Mouse (Mus musculus) splenic B cell, adult 2 months (primary cell): ENCODE data around the gene Prox2.

Experiments
- DNase-seq: peaks from one replicate; pipeline ENCODE4 v3.0.0-alpha.2; 2011; ENCODE audit warnings: low read depth, low spot score
- H3K27me3 ChIP-seq: 2 replicates; pipeline ENCODE4 v1.6.1; 2012; ENCODE audit warnings: mild to moderate bottlenecking, low read length, moderate library complexity, mixed read lengths; ENCODE audit not compliant: control insufficient read depth, poor library complexity, insufficient read depth, severe bottlenecking
- H3K36me3 ChIP-seq: 2 replicates; pipeline ENCODE4 v1.6.1; 2012; ENCODE audit warnings: mild to moderate bottlenecking, low read length, moderate library complexity, mixed read lengths; ENCODE audit not compliant: control insufficient read depth, poor library complexity, insufficient read depth, severe bottlenecking

The Prox2 gene

GRCm38 (mm10) chr12:85113337-85113736 lies 2.8 kb upstream of the Prox2 start:
- Histone ChIP-seq H3K36me3 (peaks cover 3% of the 10 kb centered on the region; the same call in 1 of the 2 replicates), H3K27me3 (no peaks in the 10 kb centered on the region)
- DNase-seq = no peak

GRCm38 (mm10) chr12:85112550-85113251 lies 2.1 kb upstream of the Prox2 start:
- H3K27me3 ChIP-seq = no peaks in the 10 kb centered on the region
- no peak for DNase-seq
- peaks cover 2% of the 10 kb centered on the region; the same call in 1 of the 2 replicates for H3K36me3 ChIP-seq

GRCm38 (mm10) chr12:85110011-85110697 lies 405 bp downstream of the Prox2 start:
- no peak for DNase-seq
- no peaks in the 10 kb centered on the region for H3K36me3 ChIP-seq
- H3K27me3 ChIP-seq = no peaks in the 10 kb centered on the region

DNA sequence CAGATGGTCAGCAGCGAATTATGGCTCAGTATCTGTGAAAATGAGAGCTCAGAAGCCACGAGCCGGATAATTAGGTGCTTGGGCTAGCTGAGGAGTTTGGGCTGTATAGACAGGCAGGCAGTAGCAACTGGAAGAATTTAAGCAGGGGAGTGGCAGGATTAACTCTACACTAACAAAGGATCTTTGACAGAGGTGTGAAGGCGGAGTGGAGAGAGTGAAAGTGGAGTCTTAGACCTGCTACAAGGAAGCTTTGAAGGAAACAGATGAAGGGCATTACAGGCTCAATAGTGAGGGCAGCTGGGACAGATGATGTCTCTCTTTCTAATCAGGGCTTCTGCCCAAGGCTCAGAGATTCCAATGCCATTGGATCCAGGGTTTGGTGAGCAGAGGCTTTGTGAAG lies 1.1 kb downstream of the Prox2 start:
- no peak for DNase-seq
- Histone ChIP-seq H3K36me3 (no peaks in the 10 kb centered on the region), H3K27me3 (no peaks in the 10 kb centered on the region)

DNA sequence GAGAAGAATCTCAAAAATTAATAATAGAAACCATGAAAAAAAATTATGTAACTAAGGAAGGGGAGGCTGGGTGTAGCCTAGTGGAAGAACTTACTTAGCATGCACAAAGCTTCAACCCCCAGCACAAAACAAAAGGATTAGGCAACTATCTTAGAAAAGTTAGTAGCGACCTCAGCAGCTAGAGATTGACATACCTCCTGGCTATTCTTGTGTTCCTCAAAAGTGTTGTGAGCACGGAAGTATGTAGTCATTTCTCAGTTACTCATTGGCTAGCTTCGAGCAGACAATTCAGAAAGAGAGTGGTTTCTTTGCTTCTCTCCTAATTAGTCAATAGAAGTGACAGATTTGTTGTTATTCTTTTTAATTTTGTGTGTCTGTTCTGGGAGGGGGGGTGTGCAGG lies 1.9 kb downstream of the Prox2 start:
- no peak for DNase-seq
- no peaks in the 10 kb centered on the region for H3K36me3 ChIP-seq
- H3K27me3 ChIP-seq = no peaks in the 10 kb centered on the region

GRCm38 (mm10) chr12:85106292-85106691 lies 4.3 kb downstream of the Prox2 start:
- DNase-seq = peak; percentile 32

GRCm38 (mm10) chr12:85104789-85105188 lies 5.8 kb downstream of the Prox2 start:
- H3K27me3 ChIP-seq = no peaks in the 10 kb centered on the region
- H3K36me3 ChIP-seq = no peaks in the 10 kb centered on the region
- no peak for DNase-seq

More at GRCm38 (mm10) chr12:85106292-85106691, 4.3 kb downstream of the Prox2 start:
- Histone ChIP-seq H3K27me3 (no peaks in the 10 kb centered on the region), H3K36me3 (no peaks in the 10 kb centered on the region)

- H3K36me3 ChIP-seq = no peaks in the 10 kb centered on the region
- no peaks in the 10 kb centered on the region for H3K27me3 ChIP-seq
- DNase-seq = no peak
Measured at GRCm38 (mm10) chr12:85103096-85103495, 7.5 kb downstream of the Prox2 start.

DNA sequence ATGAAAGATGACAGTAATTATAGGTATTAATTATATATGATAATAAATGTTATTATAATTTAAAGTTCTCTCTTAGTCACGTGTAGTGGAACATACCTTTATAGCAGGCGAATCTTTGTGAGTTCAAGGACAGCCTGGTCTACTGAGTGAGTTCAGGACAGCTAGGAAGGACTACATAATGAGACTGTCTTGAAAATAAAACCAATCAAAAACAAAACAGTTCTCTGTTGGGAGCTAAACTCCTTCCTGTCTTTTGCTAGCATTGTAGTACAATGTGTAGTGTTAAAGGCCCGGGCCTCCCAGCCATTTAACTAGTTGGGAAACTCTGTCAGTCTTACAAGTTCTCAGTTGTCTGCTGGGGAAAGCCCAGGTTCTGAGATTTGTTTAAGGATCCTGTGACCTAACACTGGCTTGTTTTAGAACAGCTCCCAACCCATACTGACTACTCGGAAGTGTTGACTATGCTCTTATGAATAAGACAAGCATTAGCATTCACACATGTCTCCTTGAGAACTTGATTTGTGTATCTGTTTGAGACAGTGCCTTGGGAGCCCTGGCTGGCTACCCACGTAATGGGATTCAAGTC lies 8.9 kb downstream of the Prox2 start:
- Histone ChIP-seq H3K27me3 (no peaks in the 10 kb centered on the region), H3K36me3 (no peaks in the 10 kb centered on the region)
- no peak for DNase-seq

DNA sequence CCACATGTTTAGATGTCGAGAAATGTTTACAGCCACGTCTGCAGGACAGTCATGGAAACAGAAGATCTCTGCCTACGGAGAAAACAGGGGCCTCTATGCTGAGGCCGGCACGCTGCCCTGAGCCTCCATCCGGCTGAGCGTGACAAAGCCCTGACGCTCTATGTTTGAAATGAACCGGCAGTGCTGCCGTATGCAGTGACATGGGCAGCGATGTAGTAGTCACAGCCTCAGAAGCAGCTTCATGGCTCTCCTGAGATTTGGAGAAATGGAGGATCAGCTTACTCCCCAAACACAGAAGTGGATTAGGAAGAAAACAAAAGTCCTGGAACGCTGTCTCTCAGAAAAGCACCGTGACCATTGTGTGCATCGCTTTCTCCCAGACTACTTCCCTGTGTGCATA lies 9.6 kb downstream of the Prox2 start:
- no peaks in the 10 kb centered on the region for H3K27me3 ChIP-seq
- DNase-seq = no peak
- H3K36me3 ChIP-seq = no peaks in the 10 kb centered on the region

GRCm38 (mm10) chr12:85095859-85096258 lies 14.7 kb downstream of the Prox2 start:
- Histone ChIP-seq H3K27me3 (no peaks in the 10 kb centered on the region), H3K36me3 (no peaks in the 10 kb centered on the region)
- no peak for DNase-seq

GRCm38 (mm10) chr12:85095146-85095545 lies 15.4 kb downstream of the Prox2 start:
- peaks cover 2% of the 10 kb centered on the region; the same call in 1 of the 2 replicates for H3K36me3 ChIP-seq
- no peaks in the 10 kb centered on the region for H3K27me3 ChIP-seq
- DNase-seq = no peak

GRCm38 (mm10) chr12:85094706-85095105 lies 15.9 kb downstream of the Prox2 start:
- no peak for DNase-seq
- Histone ChIP-seq H3K27me3 (no peaks in the 10 kb centered on the region), H3K36me3 (peaks cover 2% of the 10 kb centered on the region; the same call in 1 of the 2 replicates)

GRCm38 (mm10) chr12:85094010-85094409 lies 16.5 kb downstream of the Prox2 start:
- H3K36me3 ChIP-seq = peaks cover 2% of the 10 kb centered on the region; the same call in 1 of the 2 replicates
- DNase-seq = no peak
- no peaks in the 10 kb centered on the region for H3K27me3 ChIP-seq

GRCm38 (mm10) chr12:85092214-85092613 lies 18.3 kb downstream of the Prox2 start:
- peak; percentile 82 for DNase-seq
- peaks cover 2% of the 10 kb centered on the region; the same call in 1 of the 2 replicates for H3K36me3 ChIP-seq
- no peaks in the 10 kb centered on the region for H3K27me3 ChIP-seq
